ENCODE assay signal across 8 mouse cellular contexts in the genomic region with DNA sequence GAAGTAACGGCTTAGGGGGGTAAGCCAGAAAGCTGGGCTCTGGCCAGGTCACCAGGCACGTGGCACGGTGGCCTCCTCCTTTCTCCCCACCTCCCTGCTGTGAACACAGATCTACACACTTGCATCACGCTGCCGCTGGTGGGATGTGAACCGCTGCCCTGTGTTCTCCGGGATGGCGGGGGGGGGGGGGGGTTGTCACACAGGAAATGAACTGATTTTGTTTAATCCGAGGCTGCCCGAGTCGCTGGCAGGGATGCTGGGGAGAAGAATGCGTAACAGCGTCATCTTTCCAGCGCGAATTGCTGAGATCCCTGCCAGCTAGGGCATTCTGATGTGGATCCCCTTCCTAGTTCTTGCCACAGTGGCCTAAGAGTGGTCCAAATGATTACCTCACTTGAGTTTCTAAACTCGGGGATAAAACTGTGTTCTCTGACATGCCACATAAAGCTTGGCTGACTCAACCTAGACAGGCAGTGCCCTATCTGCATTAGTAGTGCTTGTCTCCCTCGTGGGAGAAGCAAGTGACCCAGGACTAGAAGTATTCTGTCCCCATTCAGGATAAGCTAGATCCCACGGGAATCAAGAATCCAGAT. TPM values are rescaled to one million over a fixed set of nuclear protein-coding genes. Genes with fewer than 3 reads are reported as not detected.
DNase-seq lines count a peak whose midpoint lies in the region; ATAC-seq and TF ChIP-seq lines count a peak whose summit lies in the region.

No protein-coding gene starts in this region.

- no peak; the same call in 1 of the 2 replicates for ATAC-seq in limb, embryonic 14.5 days (ENCODE audit: low FRiP score, low read depth)
- ATAC-seq in activated CD4-positive, CD25-positive, alpha-beta regulatory T cell, adult 4 months = no peak

- TF ChIP-seq POLR2A in limb, embryonic 14.5 days (IDR thresholded peaks at IDR 0.05; ENCODE audit: borderline replicate concordance, extremely low read depth, insufficient read depth, insufficient read length) = no peak
- no peak for TF ChIP-seq POLR2A in olfactory bulb, adult 2 months (IDR thresholded peaks at IDR 0.05; ENCODE audit: insufficient read depth, low read depth, low read length)

- H3K27ac ChIP-seq in layer of hippocampus, adult 2 months = no peak overlapping the region
- no peak overlapping the region for H3K27ac ChIP-seq in limb, embryonic 14.5 days (replicated peaks; ENCODE audit: low read depth, low read length)
- H3K27ac ChIP-seq in olfactory bulb, adult 2 months (ENCODE audit: insufficient read depth, low read depth, low read length) = no peak overlapping the region

- peaks cover 31% of the 10 kb centered on the region for H3K27me3 ChIP-seq in limb, embryonic 14.5 days (ENCODE audit: control insufficient read depth, insufficient read depth, low read length)

- WGBS in limb, embryonic 14.5 days = 1% methylated on average over 17 of the region's 18 CpGs
- 4% methylated on average over 18 of the region's 18 CpGs for WGBS in olfactory bulb, adult 2 months

- TF ChIP-seq CTCF in layer of hippocampus, adult 2 months (conservative IDR thresholded peaks at IDR 0.05) = no peak
- no peak for TF ChIP-seq CTCF in olfactory bulb, adult 2 months (IDR thresholded peaks at IDR 0.05; ENCODE audit: insufficient read depth, low read depth, low read length)

- no peak for DNase-seq in layer of hippocampus, adult 2 months (ENCODE audit: low spot score in 2 of 2)
- DNase-seq in layer of hippocampus, adult 9-10 months (ENCODE audit: low spot score) = no peak
- DNase-seq in heart, adult 9 months (ENCODE audit: low spot score in 2 of 2) = peak; percentile 42 to 50
- no peak for DNase-seq in limb, embryonic 14.5 days (ENCODE audit: low spot score)
- DNase-seq in spleen, postnatal 36 days (ENCODE audit: low spot score in 2 of 2) = no peak
- no peak for DNase-seq in kidney, postnatal 14 days

- 0 out of 2 replicates have a peak, but pooled peaks cover 8% of the 10 kb centered on the region for H3K4me1 ChIP-seq in limb, embryonic 14.5 days (ENCODE audit: control insufficient read depth, insufficient read depth, low read length)
- H3K4me1 ChIP-seq in olfactory bulb, adult 2 months (ENCODE audit: control insufficient read depth, insufficient read depth, low read length) = peaks cover 4% of the 10 kb centered on the region

- peak overlapping the region; percentile 41 for H3K4me3 ChIP-seq in layer of hippocampus, adult 2 months
- H3K4me3 ChIP-seq in limb, embryonic 14.5 days (replicated peaks; ENCODE audit: low read length) = peak overlapping the region; percentile 28
- H3K4me3 ChIP-seq in olfactory bulb, adult 2 months (ENCODE audit: insufficient read depth, low read depth, low read length) = peak overlapping the region; percentile 36; the same call in 1 of the 2 replicates

- H3K4me2 ChIP-seq in limb, embryonic 14.5 days (replicated peaks; ENCODE audit: low read depth, low read length, severe bottlenecking) = peak overlapping the region; percentile 44

- H3K9me3 ChIP-seq in limb, embryonic 14.5 days (ENCODE audit: control insufficient read depth, low read length) = no peaks in the 10 kb centered on the region

- no peaks in the 10 kb centered on the region for H3K36me3 ChIP-seq in limb, embryonic 14.5 days (ENCODE audit: control insufficient read depth, insufficient read depth, low read length)

- H3K9ac ChIP-seq in limb, embryonic 14.5 days (ENCODE audit: low read depth, low read length, severe bottlenecking) = no peak overlapping the region

RNA-seq across cellular contexts. Expression of a gene that starts 18.0 kb away (rescaled TPM):
- 10 to 100 TPM; 13.2 to 13.4 TPM for total RNA-seq in layer of hippocampus, adult 2 months (2021)
- 13.9 and 14.3 TPM in 2 replicates for polyA plus RNA-seq in limb, embryonic 14.5 days (2012; rRNA removed)
- polyA plus RNA-seq in limb, embryonic 14.5 days (2014; fragmentation: Nextera tagmentation; extraction: Ambion mirVana) = 10.4 and 10.8 TPM in 2 replicates
- polyA plus RNA-seq in olfactory bulb, adult 2 months (2012; ENCODE audit: insufficient read depth, insufficient read length, low replicate concordance, missing spikeins) = not detected in 2 replicates
- polyA plus RNA-seq in activated CD4-positive, CD25-positive, alpha-beta regulatory T cell, adult 4 months (2017; shearing (Covaris generic)) = under 1 TPM in 1 of 2 experiments, not detected in 1; 0.77 TPM

Comparison
In these comparisons a context has a peak if more than half of its experiments do, and no peak if none do; other contexts are left out.
1. DNase-seq: peak in heart, adult 9 months (2 of 2); none in layer of hippocampus, adult 2 months (0 of 2), layer of hippocampus, adult 9-10 months (single experiment), limb, embryonic 14.5 days (single experiment), spleen, postnatal 36 days (0 of 2) and kidney, postnatal 14 days (single experiment).
2. RNA of a gene that starts 18.0 kb away (polyA plus RNA-seq): 10.4 to 14.3 TPM in limb, embryonic 14.5 days; 0.77 TPM in activated CD4-positive, CD25-positive, alpha-beta regulatory T cell, adult 4 months and not detected in olfactory bulb, adult 2 months; every median in the first group is over 4 times any median in the second.
3. Peak in every context shown above with its lines, with median percentiles within 50 percentile points of each other: H3K4me3 ChIP-seq.